Mouse (Mus musculus): ENCODE measurements at regions not wholly inside any gene's neighbourhood (a gene's known extent, or its start where the extent isn't known, plus 50 kb on each side); places are given as distances from the start of the nearest gene placed in this dataset.

DNA sequence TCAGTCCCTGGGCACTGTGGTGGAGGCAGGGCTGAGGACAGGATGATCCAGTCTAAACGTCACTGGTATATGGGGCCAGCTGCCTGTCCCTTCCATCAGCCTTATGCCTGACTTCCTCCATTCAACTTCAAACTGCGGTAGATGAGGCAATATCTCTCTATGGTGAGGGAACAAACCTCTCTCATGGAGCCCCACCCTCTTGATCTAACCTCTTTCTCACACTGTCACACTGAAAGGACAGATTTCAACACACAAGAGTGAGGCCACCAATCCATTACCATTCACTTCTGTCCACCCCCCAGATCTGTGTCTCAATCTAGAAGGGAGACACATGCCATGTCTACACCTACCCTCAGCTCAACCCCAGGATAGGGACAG lies 92.5 kb upstream of the Smad3 start:
- no peak for DNase-seq (ENCODE audit: low read depth, low spot score)

DNA sequence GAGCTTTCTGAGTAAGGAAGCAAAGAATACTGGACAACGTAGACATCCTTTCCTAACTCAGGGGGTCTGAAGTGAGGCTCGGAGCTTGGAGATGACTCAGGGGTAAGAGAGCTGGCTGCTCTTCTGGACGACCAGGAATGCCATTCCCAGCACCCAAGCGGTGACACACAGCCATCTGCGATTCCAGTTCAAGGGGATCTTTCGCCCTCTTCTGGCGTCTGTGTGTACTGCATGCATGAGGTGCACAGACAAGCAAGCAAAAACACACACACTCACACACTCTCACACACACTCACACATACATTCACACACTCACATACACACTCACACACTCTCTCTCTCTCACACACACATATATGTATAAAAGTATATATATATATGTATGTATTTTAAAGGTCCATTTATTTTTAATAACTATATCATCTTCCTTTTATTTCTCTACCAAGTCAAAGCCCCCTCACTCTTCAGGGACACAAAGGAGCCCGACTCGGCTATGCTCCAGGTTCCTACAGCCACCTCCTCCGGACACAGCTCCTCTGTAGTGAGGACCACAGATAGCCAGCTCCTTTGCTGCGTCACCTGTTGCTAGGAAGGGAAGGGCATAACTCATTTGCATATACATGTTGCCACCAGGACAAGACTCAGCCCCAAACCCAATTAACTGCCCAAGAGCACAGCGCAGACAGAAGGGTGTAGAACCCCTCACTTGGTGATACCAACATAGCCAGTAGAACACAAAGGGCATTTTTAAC lies 91.9 kb upstream of the Smad3 start:
- DNase-seq (ENCODE audit: low read depth, low spot score), result peak; percentile 58

DNA sequence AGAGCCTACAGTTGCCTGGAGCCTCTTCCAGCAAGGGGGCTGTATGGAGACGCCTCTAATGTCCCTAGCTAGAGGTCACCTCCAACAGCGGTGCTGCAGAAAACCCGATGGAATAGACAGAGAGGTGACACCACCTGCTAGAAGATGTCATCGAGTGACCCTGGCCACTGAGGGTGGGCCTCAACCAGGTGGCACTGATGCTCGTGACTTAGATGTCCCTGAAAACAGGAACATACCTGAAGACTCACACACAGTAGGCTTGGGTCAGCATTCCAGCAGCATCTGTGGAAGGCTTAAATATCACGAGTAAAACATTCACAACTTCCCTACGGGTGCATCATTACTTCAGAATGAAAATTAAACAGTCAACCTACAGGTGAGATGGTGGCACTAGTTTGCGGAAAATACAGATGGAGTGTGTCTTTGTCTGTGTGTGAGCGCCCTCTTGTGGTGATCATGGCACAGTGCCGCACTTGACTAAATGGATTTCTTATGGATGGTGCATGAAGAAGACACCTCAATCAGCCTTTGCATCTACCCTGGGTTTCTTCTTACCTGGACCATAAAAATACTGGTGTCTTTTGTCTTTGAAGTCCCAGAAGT lies 86.2 kb upstream of the Smad3 start:
- DNase-seq (ENCODE audit: low read depth, low spot score), result peak; percentile 45

DNA sequence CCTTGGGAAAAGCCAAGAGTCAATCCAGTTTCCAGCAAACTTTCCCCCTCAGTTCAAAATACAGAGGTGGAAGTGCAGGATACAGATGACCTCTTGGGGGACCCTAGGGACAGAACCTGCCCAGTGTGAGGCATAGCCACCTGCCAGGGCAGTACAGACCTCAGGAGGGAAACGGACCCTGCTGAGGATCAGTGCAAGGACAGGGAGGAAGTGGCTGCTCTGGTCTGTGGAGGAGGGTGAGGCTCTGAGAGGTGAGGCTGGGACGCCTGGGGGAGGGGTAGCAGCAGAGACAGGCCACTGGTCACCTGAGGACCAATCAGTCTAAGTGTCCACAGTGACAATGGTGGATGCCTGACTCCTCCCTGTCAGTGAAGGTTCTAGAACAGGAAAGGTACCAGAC lies 85.6 kb upstream of the Smad3 start:
- DNase-seq (ENCODE audit: low read depth, low spot score), result no peak

DNA sequence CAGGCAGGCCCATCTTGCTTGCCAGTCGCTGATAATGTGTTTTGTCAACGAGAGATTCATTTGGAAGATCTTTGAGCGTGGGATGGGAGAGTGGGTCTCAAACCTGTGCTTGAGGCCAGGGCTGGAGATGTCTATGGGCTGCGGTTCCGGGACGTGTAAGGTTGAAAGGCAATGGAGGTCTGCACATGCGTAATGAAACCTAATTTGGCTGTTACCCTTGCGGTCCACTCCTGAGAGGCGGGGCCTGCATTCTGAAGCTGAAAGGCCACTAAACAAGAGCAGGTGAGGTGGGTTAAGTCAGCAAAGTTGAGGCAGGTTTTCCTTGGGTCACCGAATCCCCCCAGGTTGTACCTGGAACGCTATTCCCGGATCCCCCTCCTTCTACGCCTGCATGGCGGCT lies 83.3 kb upstream of the Smad3 start:
- DNase-seq (ENCODE audit: low read depth, low spot score), result no peak

DNA sequence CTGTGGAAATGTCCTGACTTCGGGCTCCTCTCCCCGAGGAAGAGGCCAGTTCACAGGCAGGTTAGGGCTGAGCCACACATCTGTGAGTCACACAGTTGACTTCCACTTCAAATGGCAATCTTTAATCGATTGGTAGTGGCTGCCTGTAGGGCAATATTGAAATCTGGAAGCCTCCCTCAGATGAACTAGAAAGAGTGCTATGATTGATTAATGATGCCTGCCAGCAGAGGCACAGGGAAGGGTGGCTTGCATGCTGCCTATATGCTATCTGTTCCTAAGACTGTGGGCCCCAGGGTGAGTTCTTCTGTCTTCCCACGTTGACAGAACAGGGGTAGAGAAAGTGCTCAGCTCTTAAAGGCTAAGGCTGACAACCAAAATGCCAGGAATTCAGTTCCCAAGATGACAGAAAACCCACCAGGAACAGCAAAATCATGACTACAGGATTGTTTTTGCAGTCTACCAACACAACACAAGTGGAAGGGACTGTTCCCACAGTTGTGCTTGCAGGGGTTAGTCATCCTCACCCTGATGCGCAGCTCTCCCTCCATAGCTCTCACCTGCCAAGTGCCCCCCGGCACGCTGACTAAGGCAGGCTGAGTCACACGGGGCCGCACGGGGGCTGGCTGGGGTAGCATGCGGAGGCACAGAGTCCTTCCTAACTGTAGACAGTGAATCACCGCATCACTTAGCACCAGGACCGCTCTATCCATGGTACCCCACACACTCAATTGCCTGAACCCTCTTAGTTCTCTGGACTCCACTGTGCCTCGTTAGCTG lies 81.4 kb upstream of the Smad3 start:
- no peak for DNase-seq (ENCODE audit: low read depth, low spot score)

DNA sequence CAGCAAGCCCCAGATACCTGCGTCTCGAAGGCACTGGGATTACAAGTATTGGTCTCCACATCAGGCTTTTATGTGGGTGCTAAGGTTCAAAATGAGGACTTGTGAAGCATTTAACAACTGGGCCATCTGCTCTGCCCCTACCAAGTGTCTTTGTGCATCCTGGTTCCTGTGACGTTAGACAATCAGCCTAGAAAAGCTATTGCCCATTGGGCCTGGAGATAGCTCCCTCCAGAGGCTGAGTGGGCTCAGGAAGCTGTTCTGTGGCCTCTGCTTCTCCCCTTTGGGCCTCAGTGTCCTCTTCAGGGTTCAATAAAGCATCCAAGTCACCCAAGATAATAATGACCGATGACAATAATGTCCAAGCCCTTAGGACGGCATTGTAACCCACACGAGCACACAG lies 79.8 kb upstream of the Smad3 start:
- DNase-seq (ENCODE audit: low read depth, low spot score), result no peak

DNA sequence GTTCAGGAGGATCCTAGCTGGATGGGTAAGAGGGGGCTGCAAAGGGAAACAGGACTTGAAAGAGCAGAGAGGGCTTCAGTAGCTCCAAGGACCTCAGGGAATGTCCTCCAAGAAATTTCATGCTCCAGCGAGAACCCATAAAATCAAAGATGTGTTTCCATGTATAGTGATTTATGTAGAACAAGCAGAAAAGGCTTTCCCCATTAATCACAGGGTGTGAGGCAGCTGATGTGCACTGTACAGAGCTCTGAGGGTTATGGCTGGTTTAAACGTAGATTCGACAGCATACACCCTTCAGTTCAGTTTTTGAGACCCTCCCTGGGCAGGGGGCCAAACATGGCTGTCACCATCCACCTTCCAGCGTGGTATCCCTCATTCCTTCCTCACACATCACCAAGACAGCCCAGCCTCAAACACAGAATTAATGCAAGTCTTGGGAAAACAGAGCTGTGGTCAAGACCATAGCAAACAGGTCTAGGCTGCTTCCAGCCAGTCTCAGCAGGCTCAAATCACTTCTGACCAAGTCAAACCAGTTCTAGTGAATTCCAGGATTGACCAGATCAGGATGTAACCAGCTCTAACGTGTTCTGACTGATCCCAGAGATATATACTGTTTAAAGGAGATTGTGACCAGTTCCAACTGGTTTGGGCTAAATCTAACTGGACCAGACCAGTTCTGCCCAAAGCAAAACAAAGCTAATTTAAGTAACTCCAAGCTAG lies 78.9 kb upstream of the Smad3 start:
- DNase-seq (ENCODE audit: low read depth, low spot score), result no peak

DNA sequence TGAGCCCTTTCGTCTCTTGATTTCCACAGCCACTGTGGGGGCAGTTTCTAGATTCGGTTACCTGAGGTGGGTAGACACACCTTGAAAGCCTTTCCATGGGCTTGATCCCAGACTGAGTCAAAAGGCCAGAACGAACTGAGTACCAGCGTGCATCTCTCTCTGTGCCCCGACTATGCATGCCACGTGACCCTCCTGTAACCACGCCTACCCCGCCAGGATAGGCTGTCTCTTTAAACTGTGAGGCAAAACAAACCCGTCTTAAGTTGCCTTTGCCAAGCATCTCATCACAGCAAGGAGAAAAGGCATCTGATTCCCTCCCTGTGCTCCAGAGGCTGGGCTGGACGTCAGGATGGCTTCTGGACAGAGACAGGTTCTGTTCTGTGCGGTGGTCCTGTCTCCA lies 78.2 kb upstream of the Smad3 start:
- no peak for DNase-seq (ENCODE audit: low read depth, low spot score)

DNA sequence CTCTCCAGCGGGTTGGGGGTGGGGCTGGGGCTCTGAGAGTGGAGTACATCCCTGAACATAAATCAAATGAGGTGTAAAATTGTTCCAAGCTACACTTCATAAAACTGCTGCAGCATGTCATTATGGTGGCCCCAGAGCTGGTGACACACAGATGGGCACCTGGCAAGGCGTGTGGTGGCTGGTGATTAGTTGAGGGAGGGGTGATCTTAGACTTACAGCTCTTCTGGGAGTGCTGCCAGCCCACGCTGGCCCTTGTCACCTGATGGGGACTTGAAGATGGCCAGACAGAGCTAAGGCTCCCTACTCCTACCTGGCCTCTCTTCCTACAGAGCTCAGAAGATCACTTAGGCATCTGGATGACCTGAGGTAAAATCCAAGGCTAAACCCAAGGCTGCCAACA lies 76.6 kb upstream of the Smad3 start:
- no peak for DNase-seq (ENCODE audit: low read depth, low spot score)

DNA sequence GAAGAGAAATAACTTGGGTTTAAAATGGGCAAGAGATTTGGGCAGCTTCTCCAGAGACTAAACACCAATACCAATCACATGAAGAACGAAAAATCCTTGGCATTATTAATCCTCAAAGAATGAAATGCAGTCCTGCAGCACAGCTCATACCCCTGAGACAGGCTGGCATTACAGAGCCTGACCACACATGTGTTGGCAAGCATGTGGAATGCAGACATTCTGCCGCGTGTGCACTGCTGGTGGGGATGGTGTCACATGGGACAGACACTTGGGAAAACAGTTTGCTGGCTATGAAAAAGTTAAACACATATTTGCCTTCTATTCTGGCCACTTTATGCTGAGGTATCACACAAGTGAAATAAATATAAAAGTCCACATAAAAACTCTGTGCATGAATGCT lies 60.4 kb upstream of the Smad3 start:
- DNase-seq (ENCODE audit: low read depth, low spot score), result no peak

DNA sequence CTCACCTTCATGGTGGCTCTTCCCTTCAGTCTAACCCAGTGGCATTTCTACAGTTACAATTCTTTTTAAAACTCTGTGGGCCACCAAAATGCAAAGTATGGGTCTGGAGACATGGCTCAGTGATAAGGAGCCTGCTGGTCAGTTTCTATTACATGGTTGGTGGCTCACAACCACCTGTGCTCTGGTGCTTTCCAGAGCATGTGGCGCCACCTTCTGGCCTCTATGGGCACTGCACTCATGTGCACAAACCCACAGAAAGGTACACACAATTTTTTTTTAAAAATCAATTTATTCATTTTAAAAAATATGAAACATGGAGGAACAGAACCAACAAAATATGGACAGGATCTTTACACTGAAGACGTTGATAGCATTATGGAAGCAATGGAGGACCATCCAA lies 58.7 kb upstream of the Smad3 start:
- DNase-seq (ENCODE audit: low read depth, low spot score), result no peak

DNA sequence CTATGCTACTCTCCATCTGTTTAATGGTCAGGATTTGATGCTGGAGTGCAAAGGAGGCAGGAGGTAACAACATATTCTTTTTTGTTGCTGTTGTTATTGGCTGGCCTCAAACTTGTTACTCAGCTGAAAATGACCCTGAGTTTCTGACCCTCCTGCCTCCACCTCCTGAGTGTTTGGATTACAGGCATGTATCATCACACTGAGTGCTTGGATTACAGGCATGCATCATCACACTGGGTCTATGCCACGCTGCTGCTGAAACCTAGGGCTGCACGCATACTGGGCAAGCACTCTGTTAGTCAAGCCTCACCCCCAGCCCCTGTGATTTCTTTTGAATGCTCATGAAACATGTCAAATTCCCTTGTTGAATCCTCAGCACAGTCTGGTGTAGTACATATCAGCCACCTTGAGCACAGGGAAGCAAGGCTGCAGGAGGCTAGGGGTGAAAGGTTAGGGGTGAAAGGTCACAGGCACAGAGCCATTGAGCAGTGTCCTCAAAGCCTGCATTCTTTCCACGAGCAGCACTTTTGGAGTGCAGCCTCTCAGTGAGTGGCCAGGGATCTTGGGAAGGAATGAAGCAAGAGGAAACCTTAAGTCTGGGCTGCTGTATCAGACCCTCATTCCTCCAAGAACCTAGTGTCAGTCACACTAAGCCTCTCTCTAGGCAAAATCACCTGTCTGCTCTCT lies 52.2 kb upstream of the Smad3 start:
- DNase-seq (ENCODE audit: low read depth, low spot score), result no peak
